Mouse (Mus musculus): ENCODE measurements at regions not wholly inside any gene's neighbourhood (a gene's known extent, or its start where the extent isn't known, plus 50 kb on each side); places are given as distances from the start of the nearest gene placed in this dataset.
A peak's percentile ranks its signal among the peaks of the same experiment; 100 is the strongest.

GRCm38 (mm10) chr14:24900501-24901179, 413.7 kb downstream of the Rps24 start:
- no peak overlapping the region for H3K4me3 ChIP-seq (ENCODE audit: low read depth, low read length)
- 66% methylated on average over 13 of the region's 13 CpGs for WGBS
- DNase-seq (ENCODE audit: low spot score) (peak; percentile 25), ATAC-seq (ENCODE audit: low FRiP score) (no peak)
- no peaks in the 10 kb centered on the region for H3K36me3 ChIP-seq (ENCODE audit: control insufficient read depth, insufficient read depth, low read length)
- H3K27ac ChIP-seq (ENCODE audit: low read depth, low read length), result no peak overlapping the region
- no peak overlapping the region for H3K4me2 ChIP-seq (replicated peaks; ENCODE audit: low read depth, low read length)
- H3K4me1 ChIP-seq (replicated peaks; ENCODE audit: control insufficient read depth, insufficient read depth, low read length), result no peaks in the 10 kb centered on the region
- no peaks in the 10 kb centered on the region for H3K9me3 ChIP-seq (ENCODE audit: control insufficient read depth, low read length)
- H3K27me3 ChIP-seq (ENCODE audit: control insufficient read depth, insufficient read depth, low read length), result no peaks in the 10 kb centered on the region
- no peak overlapping the region for H3K9ac ChIP-seq (ENCODE audit: low read depth, low read length)

- no peak for ATAC-seq (ENCODE audit: low FRiP score)
- Histone ChIP-seq H3K9me3 (ENCODE audit: control insufficient read depth, low read length) (no peaks in the 10 kb centered on the region), H3K36me3 (ENCODE audit: control insufficient read depth, insufficient read depth, low read length) (no peaks in the 10 kb centered on the region), H3K27me3 (ENCODE audit: control insufficient read depth, insufficient read depth, low read length) (no peaks in the 10 kb centered on the region), H3K4me1 (replicated peaks; ENCODE audit: control insufficient read depth, insufficient read depth, low read length) (no peaks in the 10 kb centered on the region), H3K9ac (ENCODE audit: low read depth, low read length) (no peak overlapping the region), H3K27ac (ENCODE audit: low read depth, low read length) (no peak overlapping the region), H3K4me2 (replicated peaks; ENCODE audit: low read depth, low read length) (no peak overlapping the region), H3K4me3 (ENCODE audit: low read depth, low read length) (no peak overlapping the region)
- no peak for DNase-seq (ENCODE audit: low spot score)
- 62% methylated on average over 7 of the region's 7 CpGs for WGBS
These were observed 414.8 kb downstream of the Rps24 start for GRCm38 (mm10) chr14:24901726-24902125.

- no peak overlapping the region for H3K27ac ChIP-seq (ENCODE audit: low read depth, low read length)
- ATAC-seq (ENCODE audit: low FRiP score), result no peak
- 11% methylated on average over 3 of the region's 4 CpGs for WGBS
- no peaks in the 10 kb centered on the region for H3K27me3 ChIP-seq (ENCODE audit: control insufficient read depth, insufficient read depth, low read length)
- no peaks in the 10 kb centered on the region for H3K4me1 ChIP-seq (replicated peaks; ENCODE audit: control insufficient read depth, insufficient read depth, low read length)
- no peaks in the 10 kb centered on the region for H3K9me3 ChIP-seq (ENCODE audit: control insufficient read depth, low read length)
- H3K36me3 ChIP-seq (ENCODE audit: control insufficient read depth, insufficient read depth, low read length), result no peaks in the 10 kb centered on the region
- DNase-seq (ENCODE audit: low spot score), result no peak
- H3K4me3 ChIP-seq (ENCODE audit: low read depth, low read length), result no peak overlapping the region
- H3K4me2 ChIP-seq (replicated peaks; ENCODE audit: low read depth, low read length), result no peak overlapping the region
- H3K9ac ChIP-seq (ENCODE audit: low read depth, low read length), result no peak overlapping the region
These were observed 415.9 kb downstream of the Rps24 start for GRCm38 (mm10) chr14:24902870-24903269.

- no peak overlapping the region for H3K9ac ChIP-seq (ENCODE audit: low read depth, low read length)
- H3K4me2 ChIP-seq (replicated peaks; ENCODE audit: low read depth, low read length), result no peak overlapping the region
- ATAC-seq (ENCODE audit: low FRiP score) (no peak), DNase-seq (ENCODE audit: low spot score) (no peak)
- H3K4me1 ChIP-seq (replicated peaks; ENCODE audit: control insufficient read depth, insufficient read depth, low read length), result no peaks in the 10 kb centered on the region
- H3K27me3 ChIP-seq (ENCODE audit: control insufficient read depth, insufficient read depth, low read length), result no peaks in the 10 kb centered on the region
- no peak overlapping the region for H3K27ac ChIP-seq (ENCODE audit: low read depth, low read length)
- H3K36me3 ChIP-seq (ENCODE audit: control insufficient read depth, insufficient read depth, low read length), result no peaks in the 10 kb centered on the region
- no peaks in the 10 kb centered on the region for H3K9me3 ChIP-seq (ENCODE audit: control insufficient read depth, low read length)
- no peak overlapping the region for H3K4me3 ChIP-seq (ENCODE audit: low read depth, low read length)
- 86% methylated on average over 6 of the region's 6 CpGs for WGBS
These were observed 417.8 kb downstream of the Rps24 start for GRCm38 (mm10) chr14:24904712-24905111.

GRCm38 (mm10) chr14:24906916-24907315, 420.0 kb downstream of the Rps24 start:
- Histone ChIP-seq H3K4me2 (replicated peaks; ENCODE audit: low read depth, low read length) (no peak overlapping the region), H3K9me3 (ENCODE audit: control insufficient read depth, low read length) (no peaks in the 10 kb centered on the region), H3K9ac (ENCODE audit: low read depth, low read length) (no peak overlapping the region), H3K36me3 (ENCODE audit: control insufficient read depth, insufficient read depth, low read length) (no peaks in the 10 kb centered on the region), H3K4me1 (replicated peaks; ENCODE audit: control insufficient read depth, insufficient read depth, low read length) (no peaks in the 10 kb centered on the region), H3K27ac (ENCODE audit: low read depth, low read length) (no peak overlapping the region), H3K4me3 (ENCODE audit: low read depth, low read length) (no peak overlapping the region), H3K27me3 (ENCODE audit: control insufficient read depth, insufficient read depth, low read length) (no peaks in the 10 kb centered on the region)
- WGBS, result 81% methylated on average over 7 of the region's 7 CpGs
- ATAC-seq (ENCODE audit: low FRiP score), result no peak
- DNase-seq (ENCODE audit: low spot score), result no peak

GRCm38 (mm10) chr14:24908377-24908776, 421.5 kb downstream of the Rps24 start:
- H3K4me1 ChIP-seq (replicated peaks; ENCODE audit: control insufficient read depth, insufficient read depth, low read length), result no peaks in the 10 kb centered on the region
- no peaks in the 10 kb centered on the region for H3K9me3 ChIP-seq (ENCODE audit: control insufficient read depth, low read length)
- no peak overlapping the region for H3K4me3 ChIP-seq (ENCODE audit: low read depth, low read length)
- WGBS, result 93% methylated on average over 4 of the region's 4 CpGs
- DNase-seq (ENCODE audit: low spot score) (no peak), ATAC-seq (ENCODE audit: low FRiP score) (no peak)
- H3K27ac ChIP-seq (ENCODE audit: low read depth, low read length), result no peak overlapping the region
- no peak overlapping the region for H3K9ac ChIP-seq (ENCODE audit: low read depth, low read length)
- no peak overlapping the region for H3K4me2 ChIP-seq (replicated peaks; ENCODE audit: low read depth, low read length)
- H3K36me3 ChIP-seq (ENCODE audit: control insufficient read depth, insufficient read depth, low read length), result no peaks in the 10 kb centered on the region
- H3K27me3 ChIP-seq (ENCODE audit: control insufficient read depth, insufficient read depth, low read length), result no peaks in the 10 kb centered on the region

GRCm38 (mm10) chr14:24911621-24912020, 424.7 kb downstream of the Rps24 start:
- WGBS, result 93% methylated on average over 6 of the region's 6 CpGs
- ATAC-seq (ENCODE audit: low FRiP score) (no peak), DNase-seq (ENCODE audit: low spot score) (no peak)
- Histone ChIP-seq H3K4me3 (ENCODE audit: low read depth, low read length) (no peak overlapping the region), H3K4me2 (replicated peaks; ENCODE audit: low read depth, low read length) (no peak overlapping the region), H3K9ac (ENCODE audit: low read depth, low read length) (no peak overlapping the region), H3K27me3 (ENCODE audit: control insufficient read depth, insufficient read depth, low read length) (no peaks in the 10 kb centered on the region), H3K27ac (ENCODE audit: low read depth, low read length) (no peak overlapping the region), H3K4me1 (replicated peaks; ENCODE audit: control insufficient read depth, insufficient read depth, low read length) (no peaks in the 10 kb centered on the region), H3K36me3 (ENCODE audit: control insufficient read depth, insufficient read depth, low read length) (no peaks in the 10 kb centered on the region), H3K9me3 (ENCODE audit: control insufficient read depth, low read length) (no peaks in the 10 kb centered on the region)

- Histone ChIP-seq H3K27ac (ENCODE audit: low read depth, low read length) (no peak overlapping the region), H3K27me3 (ENCODE audit: control insufficient read depth, insufficient read depth, low read length) (no peaks in the 10 kb centered on the region), H3K4me3 (ENCODE audit: low read depth, low read length) (no peak overlapping the region), H3K4me2 (replicated peaks; ENCODE audit: low read depth, low read length) (no peak overlapping the region), H3K36me3 (ENCODE audit: control insufficient read depth, insufficient read depth, low read length) (no peaks in the 10 kb centered on the region), H3K9ac (ENCODE audit: low read depth, low read length) (no peak overlapping the region), H3K4me1 (replicated peaks; ENCODE audit: control insufficient read depth, insufficient read depth, low read length) (no peaks in the 10 kb centered on the region), H3K9me3 (ENCODE audit: control insufficient read depth, low read length) (no peaks in the 10 kb centered on the region)
- ATAC-seq (ENCODE audit: low FRiP score) (no peak), DNase-seq (ENCODE audit: low spot score) (no peak)
- WGBS, result 91% methylated on average over 3 of the region's 3 CpGs
These were observed 432.1 kb downstream of the Rps24 start for GRCm38 (mm10) chr14:24919056-24919455.

GRCm38 (mm10) chr14:24922006-24922405, 435.1 kb downstream of the Rps24 start:
- H3K9ac ChIP-seq (ENCODE audit: low read depth, low read length), result no peak overlapping the region
- H3K36me3 ChIP-seq (ENCODE audit: control insufficient read depth, insufficient read depth, low read length), result no peaks in the 10 kb centered on the region
- ATAC-seq (ENCODE audit: low FRiP score) (no peak), DNase-seq (ENCODE audit: low spot score) (no peak)
- H3K9me3 ChIP-seq (ENCODE audit: control insufficient read depth, low read length), result no peaks in the 10 kb centered on the region
- no peaks in the 10 kb centered on the region for H3K27me3 ChIP-seq (ENCODE audit: control insufficient read depth, insufficient read depth, low read length)
- H3K27ac ChIP-seq (ENCODE audit: low read depth, low read length), result no peak overlapping the region
- no peak overlapping the region for H3K4me3 ChIP-seq (ENCODE audit: low read depth, low read length)
- 72% methylated on average over 10 of the region's 10 CpGs for WGBS
- H3K4me1 ChIP-seq (replicated peaks; ENCODE audit: control insufficient read depth, insufficient read depth, low read length), result peaks cover 4% of the 10 kb centered on the region; the same call in 1 of the 2 replicates
- no peak overlapping the region for H3K4me2 ChIP-seq (replicated peaks; ENCODE audit: low read depth, low read length)
